Mouse (Mus musculus) left cerebral cortex, postnatal 10 days (tissue): Measurements from ENCODE around the gene Arl9. TPM values are rescaled to one million over a fixed set of nuclear protein-coding genes. Genes with fewer than 3 reads are reported as not detected.
"Not testable (repeated sequence)": the region's sequence is repeated elsewhere in the genome, so short reads cannot be mapped to it uniquely, and the experiment has no call there.

Experiments used
- DNase-seq, 2 experiments: peaks; one replicate each; pipeline ENCODE4 v3.0.0; 2021 to 2022; ENCODE audit warnings: low spot score in 2 of 2, mixed read lengths in 1 of 2; ENCODE audit errors: extremely low spot score in 1 of 2
- intact Hi-C: fragments of 180-260 bp; cut with DNase I; formaldehyde crosslinking; loops from one replicate; pipeline ENCODE4 v1.15.1; 2025
- total RNA-seq, 2 experiments: library from RNA; stranded (reverse); gene quantifications; 2 replicates each; pipeline ENCODE4 v1.2.3; 2021

Arl9 gene
- total RNA-seq, 2 experiments from 2014 or later = not detected

DNA sequence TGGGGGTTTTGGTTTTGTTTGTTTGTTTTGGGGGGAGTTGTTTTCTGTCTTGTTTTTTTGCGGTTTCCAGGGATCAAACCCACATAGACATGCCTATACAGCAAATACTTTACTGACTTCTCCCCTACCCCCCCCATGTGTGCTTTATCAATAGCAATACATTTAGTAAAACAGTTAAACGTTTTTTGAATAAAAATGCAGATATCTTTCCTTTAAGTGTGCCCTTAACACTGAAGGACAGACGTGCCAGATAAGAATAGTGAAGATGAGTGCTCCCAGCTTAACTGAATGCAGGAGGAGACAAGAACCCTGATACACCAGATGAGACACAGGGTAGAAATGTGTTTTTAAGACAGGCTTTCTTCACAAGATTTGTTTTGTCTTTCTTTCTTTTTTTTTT is 7.2 kb downstream of the Arl9 start:
- no peak for DNase-seq
- intact Hi-C loops = no loop called here

- intact Hi-C loops = no loop called here
- no peak for DNase-seq
These were observed 9.3 kb downstream of the Arl9 start for GRCm38 (mm10) chr5:77013171-77013570.

GRCm38 (mm10) chr5:77015544-77016482 is 12.0 kb downstream of the Arl9 start, which contains the start of gene Thegl:
Gene Thegl, plus strand, starts transcription at chr5:77016023.
- intact Hi-C loops = no loop called here
- DNase-seq = peak; percentile 50 to 88

- intact Hi-C loops = no loop called here
These were observed 24.2 kb downstream of the Arl9 start for GRCm38 (mm10) chr5:77028034-77028433.

DNA sequence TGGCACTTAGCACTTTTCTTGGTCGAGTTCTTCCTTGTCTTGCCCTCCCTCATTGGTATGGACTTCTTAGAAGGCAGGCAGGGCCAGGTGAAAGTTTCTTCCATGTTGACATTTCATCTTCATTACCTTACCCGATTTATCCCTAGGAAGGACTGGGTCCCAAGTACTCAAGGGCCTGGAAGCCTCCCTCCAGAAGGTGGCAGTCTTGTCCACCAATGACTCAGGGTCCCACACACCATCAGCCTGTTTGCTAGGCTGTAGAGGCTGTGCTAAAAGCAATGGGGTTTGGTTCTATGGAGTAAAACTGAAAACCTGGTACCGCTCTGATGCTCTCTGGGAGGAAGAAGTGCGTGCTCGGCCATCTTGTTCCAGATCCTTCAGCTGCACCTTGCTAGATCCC is 25.9 kb downstream of the Arl9 start:
- DNase-seq = peak in 1 of 2 experiments; percentile 40
- intact Hi-C loops = no loop called here

More at GRCm38 (mm10) chr5:77028034-77028433, 24.2 kb downstream of the Arl9 start:
- no peak for DNase-seq

- DNase-seq, intact Hi-C loops: not testable (repeated sequence)
These were observed 31.2 kb downstream of the Arl9 start for GRCm38 (mm10) chr5:77035101-77035500.

DNA sequence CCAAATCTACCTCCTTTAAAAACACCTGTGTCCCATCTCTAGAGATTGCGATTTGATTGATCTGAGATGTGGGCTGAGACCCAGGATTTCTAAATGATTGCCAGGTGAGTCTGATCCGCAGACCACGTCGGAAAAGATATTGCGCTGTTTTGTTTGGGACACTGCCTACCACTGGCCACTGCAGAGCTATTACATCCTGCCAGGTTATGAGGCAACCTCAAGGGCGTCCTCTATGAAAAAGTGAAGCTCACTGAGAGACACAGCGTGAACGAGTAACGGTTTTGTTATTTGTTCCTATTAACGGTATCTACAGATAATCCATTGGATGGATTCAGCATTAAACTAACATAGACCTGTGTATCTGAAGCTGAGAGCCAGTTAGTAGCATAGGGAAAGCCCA is 34.6 kb downstream of the Arl9 start:
- no peak for DNase-seq
- intact Hi-C loops = no loop called here

DNA sequence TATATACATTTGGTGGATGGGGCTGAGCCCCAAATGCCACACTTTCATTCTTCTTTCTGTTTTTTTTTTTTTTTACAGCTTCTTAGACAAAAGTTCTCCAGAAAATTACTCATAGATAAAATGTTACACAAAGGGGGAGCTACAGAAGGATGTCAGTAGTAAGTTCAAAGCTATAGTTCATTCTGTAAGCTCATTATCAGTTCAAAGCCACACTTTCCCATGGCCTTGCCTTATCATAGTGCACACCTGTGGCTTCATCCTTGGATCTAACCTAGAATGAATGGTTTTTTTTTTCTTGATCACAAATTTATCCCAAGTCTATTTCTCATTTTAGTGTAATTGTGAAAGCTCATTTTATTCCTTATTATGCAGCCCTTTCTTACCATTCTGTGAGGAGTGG is 35.5 kb downstream of the Arl9 start:
- intact Hi-C loops = no loop called here
- DNase-seq = no peak

DNA sequence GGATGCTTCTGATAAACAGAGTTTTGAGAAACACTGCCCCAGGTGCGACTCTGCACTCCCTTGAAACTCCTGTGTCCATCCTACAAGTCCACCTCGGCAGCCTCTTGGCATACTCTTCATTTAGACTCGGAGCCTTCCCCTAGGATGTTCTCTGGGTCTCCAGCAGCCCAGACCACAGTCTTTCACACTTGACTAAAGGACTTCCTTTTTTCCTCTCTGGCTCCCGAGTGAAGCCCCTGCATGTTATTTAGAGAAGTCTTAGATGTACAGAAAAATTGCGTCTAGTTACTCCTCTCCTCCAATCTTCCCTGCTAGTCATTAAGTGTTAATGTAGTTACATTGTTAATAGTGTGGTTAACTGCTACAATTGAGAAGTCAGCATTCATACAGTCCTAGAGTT is 40.5 kb downstream of the Arl9 start:
- no peak for DNase-seq
- intact Hi-C loops = no loop called here

GRCm38 (mm10) chr5:77052616-77053015 is 48.8 kb downstream of the Arl9 start:
- intact Hi-C loops = no loop called here
- DNase-seq = no peak

- intact Hi-C loops = no loop called here
- DNase-seq = peak in 1 of 2 experiments; percentile 10
These were observed 53.1 kb downstream of the Arl9 start for GRCm38 (mm10) chr5:77056881-77057440.

Other genes with a start within 250 kb of the Arl9 start
- gene Aasdh, start 98.5 kb upstream of the Arl9 start, total RNA-seq = 10 to 100 TPM; 18.5 to 21.0 TPM
- gene Paics, start 52.7 kb upstream of the Arl9 start, total RNA-seq = 100 to 1,000 TPM; 107 to 112 TPM
- gene Ppat, start 52.5 kb upstream of the Arl9 start, total RNA-seq = 10 to 100 TPM; 19.9 to 23.2 TPM
- 100 to 1,000 TPM; 121 to 126 TPM for gene Srp72, start 29.4 kb upstream of the Arl9 start, total RNA-seq
- gene Thegl, start 12.0 kb downstream of the Arl9 start, total RNA-seq = 1 to 10 TPM in 1 of 2 experiments, under 1 TPM in 1; 0.90 to 1.6 TPM
- gene Hopx, start 111.1 kb downstream of the Arl9 start, total RNA-seq = 10 to 100 TPM; 20.5 to 23.1 TPM
- gene Spink2, start 207.4 kb downstream of the Arl9 start, total RNA-seq = not detected